Mouse (Mus musculus) G1E (cell line): Measurements from ENCODE around the gene Polr2g.

Source experiments
- CTCF ChIP-seq: IDR thresholded peaks from 2 replicates; pipeline ENCODE4 v1.5.1; 2012; ENCODE audit warnings: low read depth, low read length, inconsistent platforms, mixed read lengths
- GATA1 ChIP-seq: IDR thresholded peaks from 2 replicates; pipeline ENCODE4 v1.6.1; 2012; ENCODE audit warnings: borderline replicate concordance, low read length, inconsistent platforms, mixed read lengths
- GATA2 ChIP-seq: IDR thresholded peaks from 2 replicates; pipeline ENCODE4 v1.6.1; 2012; ENCODE audit warnings: low read depth, low read length, inconsistent platforms, borderline replicate concordance
- TAL1 ChIP-seq: conservative IDR thresholded peaks from 2 replicates; pipeline ENCODE4 v1.6.1; 2012; ENCODE audit warnings: low read depth, low read length, inconsistent platforms, mixed read lengths

DNA sequence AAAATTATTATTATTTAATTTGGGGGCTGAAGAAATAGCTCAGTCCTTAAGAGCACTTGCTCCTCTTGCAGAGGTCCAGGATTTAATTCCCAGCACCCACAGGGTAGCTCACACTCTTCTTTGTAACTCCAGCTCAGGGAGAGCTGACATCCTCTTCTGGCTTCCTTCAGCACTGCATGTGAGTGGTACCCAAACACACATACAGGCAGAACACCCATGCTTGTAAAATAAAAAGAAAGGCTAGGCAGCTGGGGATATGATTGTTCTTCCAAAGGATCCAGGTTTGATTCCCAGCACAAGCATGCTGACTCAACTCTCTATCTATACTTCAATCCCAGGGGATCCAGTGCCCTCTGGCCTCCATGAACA lies 554 bp upstream of the Polr2g start:
- no peak for TF ChIP-seq CTCF
- no peak for TF ChIP-seq GATA2
- TF ChIP-seq GATA1 = no peak
- no peak for TF ChIP-seq TAL1
